Comparison of ENCODE assay signal across 8 mouse cellular contexts in the genomic region with DNA sequence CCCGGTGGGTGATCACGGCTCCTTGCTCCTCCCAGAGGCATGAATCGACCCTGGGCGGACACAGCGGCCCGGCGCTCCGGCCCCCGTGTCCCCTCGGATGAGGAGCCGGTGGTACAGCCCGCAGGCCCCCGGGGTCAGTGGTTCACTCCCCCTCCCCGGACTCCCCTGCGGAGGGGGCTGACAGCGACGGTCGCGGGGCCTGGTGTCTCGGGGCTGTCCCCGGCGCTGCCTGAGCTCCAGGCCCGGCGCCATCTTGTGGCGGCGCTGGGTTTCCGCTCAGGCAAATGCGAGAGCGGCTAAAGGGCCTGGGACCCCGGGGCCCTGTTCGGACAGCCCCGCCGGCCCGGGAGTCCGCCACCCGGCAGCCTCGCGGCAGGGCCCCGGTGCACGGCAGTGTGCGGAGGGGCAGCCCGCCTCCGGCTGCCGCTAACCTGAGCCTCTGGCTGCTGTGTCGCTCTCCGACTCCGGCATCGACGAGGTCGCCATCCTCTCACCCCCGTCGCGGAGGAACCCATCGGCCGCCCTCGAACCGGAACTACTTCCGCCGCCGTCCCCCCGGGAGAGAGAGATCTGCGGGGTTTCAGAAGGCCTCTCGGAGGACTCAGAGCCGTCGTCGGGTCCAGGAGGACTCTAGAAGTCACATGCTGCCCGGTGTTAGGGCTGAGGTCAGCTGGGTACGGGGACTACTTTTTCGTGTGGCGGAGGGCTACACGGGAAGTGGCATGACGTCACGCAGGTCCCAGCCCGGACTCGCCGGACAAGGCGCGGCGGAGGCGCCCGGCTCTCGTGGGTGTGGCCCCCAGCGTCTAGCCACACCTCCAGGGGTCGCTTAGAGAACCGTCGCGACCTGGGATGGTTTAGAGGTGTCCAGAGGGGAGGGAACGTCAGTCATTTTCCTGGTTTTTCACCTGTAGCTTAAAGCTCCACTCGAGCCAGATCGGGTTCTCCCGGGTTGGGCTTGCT. TPM values are rescaled to one million over a fixed set of nuclear protein-coding genes. Genes with fewer than 3 reads are reported as not detected.
DNase-seq lines count a peak whose midpoint lies in the region; ATAC-seq and TF ChIP-seq lines count a peak whose summit lies in the region.

Zfp335 (minus strand) TSS at position 672 of the 963 bp plus-strand sequence.

- H3K9me3 ChIP-seq in G1E (replicated peaks) = peaks cover 7% of the 10 kb centered on the region
- no peaks in the 10 kb centered on the region for H3K9me3 ChIP-seq in forebrain, postnatal 0 days (ENCODE audit: low read length)
- H3K9me3 ChIP-seq in lung, embryonic 15.5 days = no peaks in the 10 kb centered on the region; the same call in 1 of the 2 replicates

- 1% methylated on average over 88 of the region's 91 CpGs for WGBS in forebrain, postnatal 0 days
- WGBS in lung, embryonic 15.5 days = under 1% methylated on average over 91 of the region's 91 CpGs

- H3K9ac ChIP-seq in forebrain, postnatal 0 days = peak within 1 kb of the TSS; percentile 97
- peak within 1 kb of the TSS; percentile 90 for H3K9ac ChIP-seq in lung, embryonic 15.5 days

- peak within 1 kb of the TSS; percentile 92 for H3K4me3 ChIP-seq in G1E (ENCODE audit: low read depth, low read length)
- peak within 1 kb of the TSS; percentile 80 for H3K4me3 ChIP-seq in forebrain, postnatal 0 days (ENCODE audit: low read depth, low read length)
- peak within 1 kb of the TSS; percentile 88 for H3K4me3 ChIP-seq in lung, embryonic 15.5 days

- peak; percentile 92 for DNase-seq in G1E (ENCODE audit: low spot score)
- peak; percentile 90 to 96 for DNase-seq in cerebellum, adult 18-20 months
- peak; percentile 97 for DNase-seq in forebrain, postnatal 0 days
- peak; percentile 95 for DNase-seq in heart, postnatal 4 days
- peak; percentile 85 to 91 for DNase-seq in layer of hippocampus, adult 8-10 months (ENCODE audit: low spot score in 2 of 2)
- peak; percentile 91 for DNase-seq in ovary, adult 18-20 months (ENCODE audit: low spot score)
- peak; percentile 94 for DNase-seq in thymus, postnatal 0 days (ENCODE audit: low spot score)

- H3K27ac ChIP-seq in forebrain, postnatal 0 days (ENCODE audit: low read depth, low read length) = peak within 1 kb of the TSS; percentile 97
- H3K27ac ChIP-seq in lung, embryonic 15.5 days = peak within 1 kb of the TSS; percentile 99

- H3K27me3 ChIP-seq in G1E (ENCODE audit: insufficient read depth, low read length) = no peaks in the 10 kb centered on the region
- H3K27me3 ChIP-seq in forebrain, postnatal 0 days (ENCODE audit: insufficient read depth, low read length) = no peaks in the 10 kb centered on the region
- H3K27me3 ChIP-seq in lung, embryonic 15.5 days = no peaks in the 10 kb centered on the region

- TF ChIP-seq CTCF in G1E (IDR thresholded peaks at IDR 0.05; ENCODE audit: low read depth, low read length) = no peak
- TF ChIP-seq CTCF in forebrain, postnatal 0 days (IDR thresholded peaks at IDR 0.05; ENCODE audit: low read depth) = peak; percentile 68

- peaks cover 65% of the 10 kb centered on the region for H3K4me1 ChIP-seq in G1E (ENCODE audit: insufficient read depth, low read depth, low read length)
- H3K4me1 ChIP-seq in forebrain, postnatal 0 days (ENCODE audit: insufficient read depth) = no peaks in the 10 kb centered on the region; the same call in 1 of the 2 replicates
- peaks cover 23% of the 10 kb centered on the region for H3K4me1 ChIP-seq in lung, embryonic 15.5 days

- H3K36me3 ChIP-seq in G1E (replicated peaks) = peaks cover 60% of the 10 kb centered on the region
- peaks cover 27% of the 10 kb centered on the region for H3K36me3 ChIP-seq in forebrain, postnatal 0 days (ENCODE audit: insufficient read depth)
- H3K36me3 ChIP-seq in lung, embryonic 15.5 days = peaks cover 29% of the 10 kb centered on the region

- peak within 1 kb of the TSS; percentile 74 for H3K4me2 ChIP-seq in forebrain, postnatal 0 days (ENCODE audit: low read depth)
- H3K4me2 ChIP-seq in lung, embryonic 15.5 days = peak within 1 kb of the TSS; percentile 71

- peak; percentile 64 for ATAC-seq in G1E (ENCODE audit: extremely low read depth, insufficient number of reproducible peaks, low FRiP score, poor library complexity, severe bottlenecking)
- peak; percentile 91 for ATAC-seq in forebrain, postnatal 0 days
- ATAC-seq in lung, embryonic 15.5 days (ENCODE audit: borderline replicate concordance, extremely low read depth, low FRiP score, low TSS enrichment) = peak; percentile 87

RNA-seq across cellular contexts. Expression of gene Zfp335, which starts in this region (rescaled TPM):
- total RNA-seq in G1E (2014; fragmentation: Nextera tagmentation) (30.6 and 31.4 TPM in 2 replicates), G1E (2017) (8.7 and 9.8 TPM in 2 replicates)
- polyA plus RNA-seq in G1E (2012) = 48.3 and 49.6 TPM in 2 replicates
- 20.9 and 26.0 TPM in 2 replicates for total RNA-seq in forebrain, postnatal 0 days (2014; rRNA removed)
- 10.0 and 11.2 TPM in 2 replicates for polyA plus RNA-seq in forebrain, postnatal 0 days (2015; fragmentation: Nextera tagmentation; extraction: Ambion mirVana)
- total RNA-seq in heart, postnatal 4 days (2021) = 10 to 100 TPM; 14.7 to 15.8 TPM
- total RNA-seq in layer of hippocampus, adult 8-10 months (2022) = 10 to 100 TPM; 24.8 to 33.0 (median 29.0) TPM
- polyA plus RNA-seq in lung, embryonic 15.5 days (2015; fragmentation: Nextera tagmentation; extraction: Ambion mirVana) = 12.4 and 13.2 TPM in 2 replicates
- polyA plus RNA-seq in thymus, postnatal 0 days (2015; fragmentation: Nextera tagmentation; extraction: Ambion mirVana) = 8.6 and 9.5 TPM in 2 replicates

Comparison
In these comparisons a context has a peak if more than half of its experiments do, and no peak if none do; other contexts are left out.
1. Peak in every context shown above with its lines: DNase-seq, ATAC-seq, H3K4me3 ChIP-seq and H3K27ac ChIP-seq.